Mouse (Mus musculus) frontal cortex, adult (tissue): ENCODE data around the gene Alad.
"Not testable (repeated sequence)": the region's sequence is repeated elsewhere in the genome, so short reads cannot be mapped to it uniquely, and the experiment has no call there.

Experiments used
- ATAC-seq: cut with Nextera tagmentation; 2 replicates; pipeline ENCODE4 v1.9.2; 2017; ENCODE audit warnings: mild to moderate bottlenecking, moderate library complexity, mixed read lengths; ENCODE audit not compliant: low TSS enrichment

Gene Alad

GRCm38 (mm10) chr4:62486162-62486696, 33.5 kb downstream of the Alad start:
- no peak for ATAC-seq

- ATAC-seq: no peak
Observed at GRCm38 (mm10) chr4:62485450-62486161, 34.1 kb downstream of the Alad start.

- no peak for ATAC-seq
Observed at GRCm38 (mm10) chr4:62484928-62485327, 34.8 kb downstream of the Alad start.

GRCm38 (mm10) chr4:62480709-62481605, 38.8 kb downstream of the Alad start:
- 0 out of 2 replicates have a peak, but pooled peaks have one; percentile 25 for ATAC-seq

- ATAC-seq: peak; percentile 69
Observed at GRCm38 (mm10) chr4:62479937-62480708, 39.6 kb downstream of the Alad start, which contains the start of gene Bspry. Gene Bspry, plus strand, starts transcription at chr4:62480053.

- not testable (repeated sequence) for ATAC-seq
Observed at GRCm38 (mm10) chr4:62479593-62479936, 40.2 kb downstream of the Alad start.

GRCm38 (mm10) chr4:62477542-62478244, 42.0 kb downstream of the Alad start:
- no peak for ATAC-seq

- ATAC-seq: no peak
Observed at GRCm38 (mm10) chr4:62475793-62476192, 43.9 kb downstream of the Alad start.

GRCm38 (mm10) chr4:62475131-62475530, 44.6 kb downstream of the Alad start:
- no peak for ATAC-seq

- peak; percentile 87 for ATAC-seq
Observed at GRCm38 (mm10) chr4:62472071-62472470, 47.6 kb downstream of the Alad start.

- ATAC-seq: peak; percentile 91
Observed at GRCm38 (mm10) chr4:62470598-62471051, 49.1 kb downstream of the Alad start, which contains the start of gene Wdr31. Gene Wdr31, minus strand, starts transcription at chr4:62470896.

- ATAC-seq: no peak
Observed at GRCm38 (mm10) chr4:62468158-62468557, 51.6 kb downstream of the Alad start.

- ATAC-seq: no peak
Observed at GRCm38 (mm10) chr4:62463124-62463523, 56.6 kb downstream of the Alad start.

GRCm38 (mm10) chr4:62460348-62460747, 59.4 kb downstream of the Alad start:
- no peak for ATAC-seq
